Mouse (Mus musculus) erythroblast, embryonic 14.5 days (primary cell): ENCODE results near the gene Setd7.

Experiments
- GATA1 ChIP-seq: IDR thresholded peaks from 2 replicates; pipeline ENCODE4 v1.6.1; 2012; ENCODE audit warnings: low read length, inconsistent platforms, mixed read lengths
- TAL1 ChIP-seq: IDR thresholded peaks from 3 replicates; pipeline ENCODE4 v1.6.1; 2012; ENCODE audit warnings: low read length, inconsistent platforms, mixed read lengths

- TF ChIP-seq GATA1 (no peak), TAL1 (no peak)
Measured at GRCm38 (mm10) chr3:51601461-51601860, 40.8 kb upstream of the Setd7 start.
